ENCODE assay signal across 14 mouse cellular contexts in genomic region chr4:134621695-134622094, GRCm38 (mm10).
"Had no signal": no experiment of that assay in that cellular context is flagged by ENCODE, and none has a peak within 500 bp of the region (broad histone marks: within the 10 kb centered on the region; RNA-seq: fewer than 3 reads in every experiment).

No protein-coding gene starts in this region.

- H3K4me1 ChIP-seq: stomach, embryonic 15.5 days had no signal

- H3K4me3 ChIP-seq: megakaryocyte, embryonic 14.5 days; midbrain, embryonic 13.5 days; midbrain, embryonic 15.5 days; neural tube, embryonic 12.5 days; stomach, embryonic 15.5 days had no signal

- H3K27ac ChIP-seq: midbrain, embryonic 13.5 days; midbrain, embryonic 15.5 days; neural tube, embryonic 12.5 days; stomach, embryonic 15.5 days; stomach, postnatal 0 days had no signal

- DNase-seq: lung, adult 18-20 months; lung, embryonic 14.5 days; lung, postnatal 10 days; lung, postnatal 36 days; right cerebral cortex, postnatal 14 days; thymus, adult 2 months; thymus, postnatal 25 days; thymus, postnatal 4 days had no signal
